Mouse (Mus musculus): ENCODE results near the gene Rbm4.

DNA sequence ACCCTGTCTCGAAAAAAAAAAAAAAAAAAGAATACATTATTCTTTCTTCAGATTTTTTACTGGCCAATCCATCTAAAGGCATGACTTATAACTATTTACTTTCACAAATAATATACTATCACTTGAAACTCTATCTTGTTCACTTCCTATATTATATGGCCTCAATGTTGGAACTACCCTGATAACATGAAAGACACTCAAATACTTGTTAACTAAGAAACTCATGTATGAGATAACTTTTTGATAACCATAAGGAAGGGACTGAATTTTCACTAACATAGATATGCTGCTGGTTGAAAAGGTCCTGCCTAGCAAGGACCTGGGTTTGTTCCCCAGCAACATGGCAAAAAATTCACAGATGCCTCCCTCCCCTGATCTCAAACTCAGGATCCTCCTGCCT is 2.2 kb upstream of the Rbm4 start:
- no peak for TF ChIP-seq CTCF (IDR thresholded peaks at IDR 0.05)
- no peak for TF ChIP-seq EP300 (IDR thresholded peaks at IDR 0.05; ENCODE audit: insufficient read depth, low read depth, low read length)
- no peak for TF ChIP-seq POLR2A (IDR thresholded peaks at IDR 0.05; ENCODE audit: insufficient read depth, low read depth, low read length)
